ENCODE assay signal across 8 mouse cellular contexts in the genomic region with DNA sequence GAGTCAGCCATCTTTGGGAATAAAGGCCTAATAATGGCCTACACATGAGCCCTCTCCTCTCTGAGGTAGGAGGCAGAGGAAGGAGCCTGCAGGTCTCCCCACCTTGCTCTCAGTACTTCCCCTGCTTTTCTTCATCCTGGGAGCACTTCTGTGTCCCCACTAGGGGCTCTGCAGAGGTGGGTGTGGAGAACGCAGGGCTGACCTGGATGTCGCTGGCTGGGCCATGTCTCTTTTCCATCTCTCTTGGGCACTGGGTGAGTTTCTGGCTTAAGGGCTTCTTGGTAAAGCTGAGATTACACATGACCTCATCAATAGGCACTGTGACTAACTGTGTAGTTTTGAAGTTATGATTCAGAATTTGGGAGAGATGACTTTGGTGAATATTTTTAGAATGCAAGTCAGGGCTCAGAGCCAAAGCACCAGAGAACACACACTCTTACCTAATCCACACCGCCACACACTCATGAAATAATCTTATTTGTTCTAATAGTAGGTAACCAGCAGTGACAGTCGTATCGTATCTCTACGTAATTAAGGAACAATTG. TPM values are rescaled to one million over a fixed set of nuclear protein-coding genes. Genes with fewer than 3 reads are reported as not detected.
DNase-seq lines count a peak whose midpoint lies in the region; ATAC-seq lines count a peak whose summit lies in the region.

No protein-coding gene starts in this region.

- H3K9me3 ChIP-seq in liver, embryonic 11.5 days (ENCODE audit: control insufficient read depth, low read length): no peaks in the 10 kb centered on the region
- H3K9me3 ChIP-seq in forebrain, embryonic 13.5 days (replicated peaks): no peaks in the 10 kb centered on the region
- no peaks in the 10 kb centered on the region for H3K9me3 ChIP-seq in limb, embryonic 12.5 days
- H3K9me3 ChIP-seq in stomach, embryonic 14.5 days (ENCODE audit: control insufficient read depth, low read depth, low read length): no peaks in the 10 kb centered on the region

- peaks cover 25% of the 10 kb centered on the region for H3K27me3 ChIP-seq in liver, embryonic 11.5 days (replicated peaks; ENCODE audit: control insufficient read depth, insufficient read depth, low read length)
- H3K27me3 ChIP-seq in forebrain, embryonic 13.5 days: peaks cover 12% of the 10 kb centered on the region
- H3K27me3 ChIP-seq in limb, embryonic 12.5 days: peaks cover 13% of the 10 kb centered on the region; the same call in 1 of the 2 replicates
- H3K27me3 ChIP-seq in stomach, embryonic 14.5 days (ENCODE audit: control insufficient read depth, insufficient read depth, low read length): no peaks in the 10 kb centered on the region

- H3K36me3 ChIP-seq in liver, embryonic 11.5 days (ENCODE audit: control insufficient read depth, insufficient read depth, low read length): peaks cover 11% of the 10 kb centered on the region
- H3K36me3 ChIP-seq in forebrain, embryonic 13.5 days (ENCODE audit: poor library complexity, severe bottlenecking): peaks cover 34% of the 10 kb centered on the region
- H3K36me3 ChIP-seq in limb, embryonic 12.5 days: peaks cover 33% of the 10 kb centered on the region
- H3K36me3 ChIP-seq in stomach, embryonic 14.5 days (ENCODE audit: control insufficient read depth, insufficient read depth, low read length): peaks cover 15% of the 10 kb centered on the region

- H3K4me2 ChIP-seq in liver, embryonic 11.5 days: peak overlapping the region; percentile 71
- H3K4me2 ChIP-seq in forebrain, embryonic 13.5 days: peak overlapping the region; percentile 67
- H3K4me2 ChIP-seq in limb, embryonic 12.5 days: peak overlapping the region; percentile 61
- H3K4me2 ChIP-seq in stomach, embryonic 14.5 days (replicated peaks; ENCODE audit: low read depth, low read length): peak overlapping the region; percentile 77

- no peak overlapping the region for H3K9ac ChIP-seq in liver, embryonic 11.5 days (ENCODE audit: low read depth, low read length)
- no peak overlapping the region for H3K9ac ChIP-seq in forebrain, embryonic 13.5 days
- H3K9ac ChIP-seq in limb, embryonic 12.5 days (replicated peaks): no peak overlapping the region
- no peak overlapping the region for H3K9ac ChIP-seq in stomach, embryonic 14.5 days (replicated peaks; ENCODE audit: low read depth, low read length)

- DNase-seq in liver, embryonic 11.5 days (ENCODE audit: low spot score): no peak
- DNase-seq in liver: no peak
- no peak for DNase-seq in right cerebral cortex, adult 2 months (ENCODE audit: low spot score in 2 of 2)
- no peak for DNase-seq in urinary bladder, adult 2 months (ENCODE audit: low spot score)

- WGBS in liver, embryonic 11.5 days: 73% methylated on average over 6 of the region's 6 CpGs
- WGBS in forebrain, embryonic 13.5 days: 47% methylated on average over 6 of the region's 6 CpGs
- WGBS in limb, embryonic 12.5 days: 70% methylated on average over 6 of the region's 6 CpGs
- 64% methylated on average over 6 of the region's 6 CpGs for WGBS in stomach, embryonic 14.5 days

- no peak for ATAC-seq in liver, embryonic 11.5 days (replicated peaks; ENCODE audit: low FRiP score)
- no peak for ATAC-seq in forebrain, embryonic 13.5 days
- no peak for ATAC-seq in limb, embryonic 12.5 days (ENCODE audit: insufficient number of reproducible peaks, insufficient read depth, low FRiP score, low TSS enrichment, low read depth)
- ATAC-seq in stomach, embryonic 14.5 days (ENCODE audit: insufficient number of reproducible peaks, insufficient read depth, low FRiP score, low read depth): no peak
- ATAC-seq in cerebellum, adult (ENCODE audit: insufficient number of reproducible peaks, low FRiP score, low TSS enrichment): no peak

- peaks cover 15% of the 10 kb centered on the region; the same call in 1 of the 2 replicates for H3K4me1 ChIP-seq in liver, embryonic 11.5 days (replicated peaks; ENCODE audit: control insufficient read depth, insufficient read depth, low read length)
- H3K4me1 ChIP-seq in forebrain, embryonic 13.5 days: peaks cover 45% of the 10 kb centered on the region
- peaks cover 51% of the 10 kb centered on the region for H3K4me1 ChIP-seq in limb, embryonic 12.5 days (replicated peaks)
- peaks cover 46% of the 10 kb centered on the region for H3K4me1 ChIP-seq in stomach, embryonic 14.5 days (ENCODE audit: control insufficient read depth, insufficient read depth, low read length)

- no peak overlapping the region for H3K27ac ChIP-seq in liver, embryonic 11.5 days (ENCODE audit: low read depth, low read length)
- no peak overlapping the region for H3K27ac ChIP-seq in forebrain, embryonic 13.5 days
- no peak overlapping the region for H3K27ac ChIP-seq in limb, embryonic 12.5 days
- H3K27ac ChIP-seq in stomach, embryonic 14.5 days (ENCODE audit: low read length): no peak overlapping the region

- H3K4me3 ChIP-seq in liver, embryonic 11.5 days (ENCODE audit: low read depth, low read length): no peak overlapping the region; the same call in 1 of the 2 replicates
- no peak overlapping the region for H3K4me3 ChIP-seq in forebrain, embryonic 13.5 days
- peak overlapping the region; percentile 30; the same call in 1 of the 2 replicates for H3K4me3 ChIP-seq in limb, embryonic 12.5 days (replicated peaks)
- peak overlapping the region; percentile 37; the same call in 1 of the 2 replicates for H3K4me3 ChIP-seq in stomach, embryonic 14.5 days (ENCODE audit: low read depth, low read length)

RNA-seq across cellular contexts. Expression of a gene that starts 39.4 kb away (rescaled TPM):
- 0.05 TPM in 1 of 2 replicates, not detected in the other for polyA plus RNA-seq in liver, embryonic 11.5 days (2014; fragmentation: Nextera tagmentation; extraction: Ambion mirVana)
- polyA plus RNA-seq in forebrain, embryonic 13.5 days (2015; fragmentation: Nextera tagmentation; extraction: Ambion mirVana): not detected in 2 replicates
- polyA plus RNA-seq in limb, embryonic 12.5 days (2016; fragmentation: Nextera tagmentation; extraction: Ambion mirVana): 0.13 TPM in 1 of 2 replicates, not detected in the other
- 0.07 and 0.77 TPM in 2 replicates for polyA plus RNA-seq in stomach, embryonic 14.5 days (2014; fragmentation: Nextera tagmentation; extraction: Ambion mirVana)
- polyA plus RNA-seq in urinary bladder, adult 2 months (2012; rRNA removed): 9.8 and 10.2 TPM in 2 replicates

Comparison
In these comparisons a context has a peak if more than half of its experiments do, and no peak if none do; other contexts are left out.
1. H3K4me3 ChIP-seq: peak in limb, embryonic 12.5 days (single experiment) and stomach, embryonic 14.5 days (single experiment); none in liver, embryonic 11.5 days (single experiment) and forebrain, embryonic 13.5 days (single experiment).
2. Peak in every context shown above with its lines, with median percentiles within 50 percentile points of each other: H3K4me2 ChIP-seq.